Mouse (Mus musculus) right cerebral cortex, postnatal 14 days (tissue): ENCODE data around the gene Cfap43.

ENCODE experiments used
- DNase-seq: peaks from one replicate; pipeline ENCODE4 v3.0.0; 2022

The Cfap43 gene

DNA sequence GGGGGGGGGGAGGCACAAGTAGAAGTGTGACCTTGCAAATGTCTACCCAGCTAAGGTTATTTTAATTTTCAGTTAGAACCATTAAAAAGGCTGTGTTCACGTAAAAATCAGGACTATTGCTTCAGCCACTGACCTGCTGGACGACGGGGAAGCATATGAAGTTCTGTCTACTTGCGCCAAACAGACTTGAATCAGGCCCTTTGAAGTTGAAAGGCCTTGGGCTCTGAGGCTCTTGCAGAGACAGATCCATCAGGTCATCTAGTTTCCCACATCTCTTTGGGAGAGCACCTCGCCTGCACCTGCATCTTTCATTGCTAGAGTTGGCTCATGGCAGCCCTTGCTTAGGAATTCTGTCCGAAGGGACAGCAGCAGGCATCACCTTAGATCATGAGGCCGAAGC is 5.7 kb downstream of the Cfap43 start:
- no peak for DNase-seq

DNA sequence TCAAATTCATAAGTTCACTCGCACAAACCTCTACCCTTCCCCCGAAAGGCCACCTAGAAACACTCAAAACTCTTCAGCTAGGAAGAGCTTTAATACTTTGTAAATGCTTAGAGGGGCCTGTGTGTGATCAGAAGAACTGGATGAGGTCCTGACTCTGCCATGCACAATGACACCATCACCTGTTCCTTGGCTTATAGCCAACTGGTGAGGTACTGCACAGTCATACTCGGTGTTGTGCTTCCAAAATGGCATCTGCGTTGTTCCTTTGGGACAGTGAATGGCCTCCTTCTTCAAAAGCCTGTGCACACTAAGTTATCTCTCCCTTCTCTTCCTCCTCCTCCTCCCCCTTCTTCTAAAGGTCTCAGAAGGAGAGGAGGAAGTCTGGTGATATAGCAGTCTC is 8.3 kb downstream of the Cfap43 start:
- no peak for DNase-seq

DNA sequence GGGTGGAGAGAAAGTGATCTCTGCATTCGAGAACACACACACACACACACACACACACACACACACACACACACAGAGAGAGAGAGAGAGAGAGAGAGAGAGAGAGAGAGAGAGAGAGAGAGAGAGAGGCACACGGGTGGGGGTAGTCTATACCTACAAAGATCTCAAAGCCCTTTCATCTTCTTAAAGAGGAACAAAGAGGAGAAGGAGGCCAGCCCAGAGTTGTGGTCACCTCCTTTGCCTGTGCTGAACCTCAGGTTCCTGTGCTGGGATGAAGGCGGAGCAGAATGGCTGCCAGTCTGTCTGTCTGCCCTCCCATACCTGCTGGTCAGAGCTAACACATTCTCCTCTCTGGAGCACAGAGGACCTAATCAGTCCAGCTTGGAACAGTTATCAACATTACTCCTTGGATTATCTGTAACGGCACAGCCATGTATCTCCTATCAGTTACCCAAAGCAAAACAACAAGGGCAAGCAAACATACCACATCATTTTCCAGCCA is 8.9 kb downstream of the Cfap43 start:
- no peak for DNase-seq

DNA sequence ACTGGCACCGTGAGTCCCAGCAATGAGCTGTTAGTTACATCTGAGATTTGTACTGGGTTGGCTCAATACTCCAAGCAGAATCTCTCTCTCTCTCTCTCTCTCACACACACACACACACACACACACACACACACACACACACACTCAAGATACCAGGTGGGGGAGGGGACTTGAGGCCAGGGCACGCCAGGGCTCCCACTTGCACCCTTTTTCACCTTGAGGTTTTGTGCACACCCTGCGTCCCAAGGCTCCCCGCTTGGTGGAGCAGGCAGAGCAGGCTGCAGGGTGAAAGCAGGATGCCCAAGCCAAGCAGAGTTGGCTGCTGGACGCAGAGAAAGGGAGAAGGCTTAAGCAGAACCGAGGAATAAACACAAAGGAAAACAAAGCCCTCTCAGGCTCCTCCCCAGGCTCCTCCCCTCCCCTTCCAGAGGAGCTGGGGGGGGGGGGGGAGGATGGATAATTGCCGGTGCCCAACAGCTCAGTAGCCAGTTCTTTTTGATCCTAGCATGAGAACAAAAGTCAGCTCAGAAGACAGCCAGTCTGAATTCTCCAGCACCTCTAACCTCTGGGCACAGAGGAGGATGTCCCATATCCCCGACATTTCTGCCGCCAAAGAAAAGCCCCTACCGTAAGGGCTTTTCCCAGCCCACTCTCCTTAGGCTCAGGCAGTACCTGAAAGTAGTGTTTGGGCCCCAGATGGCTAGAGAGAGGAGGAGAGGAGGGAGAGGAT is 9.5 kb downstream of the Cfap43 start:
- no peak for DNase-seq

DNA sequence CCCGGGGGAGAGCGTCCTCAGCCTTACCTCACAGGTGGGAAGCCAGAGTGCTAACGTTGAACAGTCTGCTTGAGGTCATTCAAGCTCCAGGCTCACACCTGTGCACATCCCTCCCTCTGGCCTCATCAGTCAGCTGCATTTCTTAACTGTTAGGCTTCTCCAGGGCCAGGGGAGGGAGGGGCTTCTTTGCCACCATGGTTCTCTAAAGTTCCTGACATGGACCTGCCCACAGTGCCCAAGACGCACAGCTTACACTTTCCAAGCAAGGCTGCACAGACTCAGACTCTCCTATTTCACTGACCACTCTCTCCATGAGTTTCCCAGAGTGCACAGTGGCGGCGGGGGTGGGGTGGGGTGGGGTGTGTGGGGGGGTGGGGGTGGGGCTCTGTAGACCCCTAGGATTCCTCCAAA is 10.1 kb downstream of the Cfap43 start:
- no peak for DNase-seq

DNA sequence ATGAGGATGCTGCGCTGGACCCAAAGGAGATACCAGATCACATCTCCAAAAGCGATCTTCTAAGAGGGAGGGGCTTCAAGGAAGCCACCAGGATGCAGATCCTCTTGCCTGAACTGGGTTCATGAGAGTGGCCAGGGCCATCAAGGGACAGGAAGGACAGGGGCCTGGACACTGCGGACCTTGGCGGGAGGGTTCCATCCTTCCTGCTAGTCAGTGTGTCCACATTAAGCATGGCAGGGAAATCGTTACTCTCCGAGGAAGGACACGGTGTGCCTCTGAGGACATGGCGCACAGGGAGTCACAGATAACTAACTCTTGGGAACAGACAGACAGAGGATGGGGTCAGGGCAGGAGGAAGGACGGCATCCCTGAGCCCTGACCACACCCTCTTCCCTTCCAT is 11.5 kb downstream of the Cfap43 start:
- no peak for DNase-seq

DNA sequence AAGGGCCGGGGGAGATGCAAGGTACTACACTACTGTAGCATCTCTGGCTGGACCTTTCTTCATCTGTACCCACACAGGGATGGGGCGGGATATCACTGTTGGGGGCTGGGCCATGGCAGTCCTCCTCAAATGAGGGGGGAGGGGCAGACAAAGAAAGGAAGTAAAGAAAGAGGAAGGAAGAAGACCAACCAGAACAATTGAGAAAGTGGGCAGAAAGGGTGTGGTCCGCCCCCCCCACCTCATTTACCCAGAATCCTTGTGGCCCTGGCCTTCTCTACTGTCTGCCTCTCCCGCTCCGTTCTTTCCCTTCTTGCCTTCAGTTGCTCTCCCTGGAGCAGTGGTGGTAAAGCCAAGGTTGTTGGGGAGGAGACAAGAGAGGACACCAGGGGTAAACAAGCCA is 13.5 kb downstream of the Cfap43 start:
- DNase-seq, result no peak

DNA sequence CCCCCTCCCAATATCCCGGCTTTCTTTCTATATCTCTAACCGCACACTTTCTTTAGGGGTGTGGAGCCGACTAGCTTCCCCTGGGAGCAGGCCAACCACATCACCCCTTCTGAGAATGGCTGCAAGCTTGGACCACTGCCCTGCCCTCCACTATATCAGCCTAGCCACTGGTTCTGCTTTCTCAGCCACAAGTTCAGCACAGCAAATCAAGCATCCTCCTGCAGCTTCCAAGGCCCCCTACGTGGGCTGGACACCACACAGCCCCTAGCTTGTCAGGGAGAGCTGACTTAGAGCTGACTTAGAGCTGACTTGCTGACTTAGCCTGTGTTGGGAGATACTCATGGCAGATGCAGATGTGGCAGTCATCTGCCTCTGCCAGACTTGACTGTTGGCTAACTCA is 14.0 kb downstream of the Cfap43 start:
- no peak for DNase-seq

DNA sequence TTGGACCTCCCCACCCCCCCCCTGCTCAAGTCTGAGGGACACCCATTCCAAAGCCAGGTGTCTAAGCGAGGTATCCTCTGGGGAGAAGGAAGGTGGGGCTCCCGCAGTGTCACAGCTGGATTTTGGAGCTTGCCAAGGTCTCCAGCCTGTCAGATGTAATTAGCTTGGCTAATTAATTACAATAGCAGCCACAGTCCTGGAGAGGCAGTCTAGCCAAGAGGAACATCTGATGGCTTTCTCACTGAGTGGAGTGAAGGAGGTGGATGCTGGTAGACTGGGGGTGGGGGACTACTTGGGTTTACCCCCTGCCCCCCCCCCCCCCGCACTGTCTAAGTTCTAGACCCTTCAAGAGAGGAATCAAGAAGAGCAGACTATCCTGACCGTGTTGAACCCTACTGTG is 15.4 kb downstream of the Cfap43 start:
- DNase-seq, result no peak

DNA sequence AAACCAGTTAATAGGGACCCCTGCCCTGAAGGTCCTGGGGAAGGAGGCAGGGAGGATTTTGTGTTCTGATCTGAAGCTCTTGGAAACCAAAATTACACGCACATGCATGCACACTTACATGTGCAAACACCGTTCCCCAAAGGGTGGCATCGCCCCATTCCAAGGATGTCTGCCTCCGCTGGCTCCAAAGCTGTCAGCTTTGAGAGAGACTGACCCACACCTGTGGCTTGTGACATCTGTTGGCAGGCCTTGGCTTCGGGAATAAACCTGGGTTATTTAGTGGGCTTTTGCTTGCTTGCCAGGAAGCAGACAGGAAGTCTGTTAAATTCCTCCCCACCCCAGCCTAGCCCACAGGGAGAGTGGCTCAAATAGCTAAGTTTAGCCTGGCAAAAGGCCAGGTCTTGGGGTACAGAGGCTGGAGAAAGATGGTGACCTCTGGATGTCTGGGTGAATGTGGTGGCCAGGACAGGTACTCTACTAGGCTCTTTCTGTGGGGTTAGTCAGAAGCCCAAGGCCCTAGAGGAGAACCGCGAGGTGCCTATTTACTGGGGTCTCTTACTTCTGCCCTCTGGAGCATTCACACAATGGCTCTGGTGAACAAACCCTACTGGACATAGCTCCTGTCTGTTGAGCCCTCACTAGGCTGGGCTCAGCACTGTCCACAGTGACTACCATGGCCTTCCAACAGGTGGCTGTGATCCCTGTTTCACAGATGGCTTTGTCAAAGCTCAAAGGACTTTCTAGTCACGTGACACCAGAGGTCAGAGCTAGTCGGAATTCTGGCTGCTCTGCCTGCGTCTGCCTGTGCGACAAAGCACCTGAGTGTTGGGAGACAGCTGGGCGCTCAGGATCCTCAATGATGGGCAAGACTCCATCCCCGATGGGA is 16.5 kb downstream of the Cfap43 start:
- DNase-seq, result no peak

DNA sequence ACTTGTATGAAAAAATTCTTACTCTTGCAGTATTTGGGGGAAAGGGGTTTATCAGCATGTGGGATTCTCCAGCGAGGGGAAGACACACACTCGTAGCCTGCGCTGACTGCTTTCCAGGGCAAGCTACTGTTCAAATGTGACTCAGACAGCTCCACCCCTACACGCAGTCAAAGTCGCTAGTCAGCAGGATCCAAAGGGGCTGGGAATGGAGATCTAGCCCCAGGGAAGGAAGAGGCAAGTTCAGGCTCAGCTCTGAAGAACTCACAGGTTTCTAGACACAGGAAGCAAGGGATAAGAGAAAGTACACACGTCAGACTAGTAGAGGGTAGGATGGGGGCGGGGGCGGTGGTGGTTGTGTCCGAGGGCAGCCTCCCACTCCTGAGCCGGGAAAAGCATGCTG is 18.5 kb downstream of the Cfap43 start:
- no peak for DNase-seq

DNA sequence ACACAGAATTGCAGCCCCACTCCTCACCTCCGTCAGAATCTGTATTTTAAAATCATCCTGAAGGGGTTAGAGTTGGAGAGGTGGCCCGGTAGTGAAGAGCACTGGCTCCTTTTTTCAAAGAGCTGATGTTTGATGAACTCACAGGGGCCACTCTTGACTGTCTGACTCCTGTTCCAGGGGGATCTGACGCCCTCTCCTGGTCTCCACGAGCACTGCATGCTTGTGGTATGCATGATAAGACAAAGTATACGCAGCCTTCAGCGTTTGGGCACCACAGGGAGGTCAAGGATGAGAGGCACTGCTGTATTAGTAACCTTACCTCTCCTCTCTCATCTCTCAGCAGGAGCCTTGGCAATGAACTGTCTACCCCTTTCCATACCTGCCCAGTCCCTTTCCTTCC is 19.1 kb downstream of the Cfap43 start:
- no peak for DNase-seq

DNA sequence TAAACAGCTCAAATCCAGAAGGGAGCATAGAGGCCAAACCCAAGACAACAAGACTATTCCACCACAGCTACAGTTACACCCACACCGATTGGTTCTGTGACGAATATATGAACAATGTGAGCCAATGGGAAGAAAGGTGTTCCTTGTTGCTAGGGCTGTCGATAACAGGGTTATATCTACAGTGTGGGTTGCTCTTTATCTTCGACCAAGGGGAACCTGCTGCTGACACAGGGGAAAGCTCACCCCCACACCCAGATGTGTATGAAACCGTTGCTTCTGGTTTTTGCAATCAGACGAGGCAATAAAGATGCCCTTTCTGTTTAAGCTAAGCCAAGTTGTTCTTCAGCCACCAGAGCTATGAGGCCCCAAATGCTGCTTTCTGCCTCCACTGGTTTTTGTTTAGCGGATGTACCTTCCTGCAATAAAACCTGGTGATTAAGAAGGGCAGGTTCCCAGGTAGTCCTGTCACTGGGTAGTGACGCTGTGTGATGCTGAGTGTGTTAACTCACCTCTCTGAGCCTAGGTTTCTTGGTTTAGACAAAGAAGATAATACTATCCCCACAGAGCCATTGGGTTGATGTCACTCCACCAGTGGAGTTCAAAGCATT is 20.5 kb downstream of the Cfap43 start:
- DNase-seq, result no peak

DNA sequence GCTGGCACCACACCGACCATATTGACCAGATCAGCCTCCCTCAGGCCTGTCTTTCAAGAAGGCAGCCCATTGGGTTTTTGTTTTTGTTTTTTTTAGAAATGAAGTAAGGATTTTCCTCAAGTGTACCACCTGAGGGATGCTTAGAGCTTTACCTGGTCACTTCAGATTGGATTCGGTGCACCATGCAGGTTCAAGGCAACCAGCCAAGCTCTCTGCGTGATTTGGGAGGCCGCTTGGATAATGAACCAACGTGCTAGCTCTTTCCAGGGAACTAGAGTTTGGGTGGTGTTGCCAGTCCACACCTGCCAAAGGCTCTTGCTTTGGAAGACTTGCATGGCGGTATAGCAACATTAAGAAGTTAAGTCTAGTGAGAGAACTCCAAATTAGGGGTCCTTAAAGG is 26.0 kb downstream of the Cfap43 start:
- no peak for DNase-seq

DNA sequence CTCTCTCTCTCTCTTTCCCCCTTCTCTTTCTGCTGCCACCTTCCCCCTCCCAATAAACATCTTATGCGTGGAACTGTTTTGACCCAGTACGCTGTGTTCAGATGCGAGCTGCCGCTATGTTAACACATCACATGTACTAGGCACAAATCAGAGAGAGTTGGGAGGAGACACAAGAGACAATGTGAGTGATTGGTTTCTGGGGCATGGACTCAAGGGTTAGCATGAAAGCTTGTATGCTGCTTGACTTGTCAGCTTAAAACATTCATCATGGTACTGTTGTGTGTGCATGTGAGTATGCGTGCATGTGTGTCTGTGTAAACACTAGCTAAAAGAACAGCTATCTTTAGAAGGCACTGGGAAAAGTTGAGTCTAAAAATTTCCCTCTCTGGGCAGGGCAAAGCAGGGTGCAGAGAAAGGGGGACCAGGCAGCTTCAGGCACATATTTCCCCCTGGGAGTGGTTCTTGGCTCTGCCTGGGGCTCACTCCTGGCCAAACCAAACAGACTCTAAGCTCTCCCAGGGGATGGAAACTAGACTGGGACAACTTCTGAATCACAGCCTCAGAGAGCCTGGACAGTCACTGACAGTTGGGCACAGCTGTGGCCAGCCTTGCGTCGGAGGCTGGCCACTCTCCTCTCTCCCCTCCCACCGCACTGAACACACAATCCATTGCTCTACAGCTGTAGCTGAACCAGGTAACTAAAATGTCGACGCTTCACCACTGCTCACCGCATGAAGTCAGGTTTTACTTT is 27.4 kb downstream of the Cfap43 start:
- no peak for DNase-seq

DNA sequence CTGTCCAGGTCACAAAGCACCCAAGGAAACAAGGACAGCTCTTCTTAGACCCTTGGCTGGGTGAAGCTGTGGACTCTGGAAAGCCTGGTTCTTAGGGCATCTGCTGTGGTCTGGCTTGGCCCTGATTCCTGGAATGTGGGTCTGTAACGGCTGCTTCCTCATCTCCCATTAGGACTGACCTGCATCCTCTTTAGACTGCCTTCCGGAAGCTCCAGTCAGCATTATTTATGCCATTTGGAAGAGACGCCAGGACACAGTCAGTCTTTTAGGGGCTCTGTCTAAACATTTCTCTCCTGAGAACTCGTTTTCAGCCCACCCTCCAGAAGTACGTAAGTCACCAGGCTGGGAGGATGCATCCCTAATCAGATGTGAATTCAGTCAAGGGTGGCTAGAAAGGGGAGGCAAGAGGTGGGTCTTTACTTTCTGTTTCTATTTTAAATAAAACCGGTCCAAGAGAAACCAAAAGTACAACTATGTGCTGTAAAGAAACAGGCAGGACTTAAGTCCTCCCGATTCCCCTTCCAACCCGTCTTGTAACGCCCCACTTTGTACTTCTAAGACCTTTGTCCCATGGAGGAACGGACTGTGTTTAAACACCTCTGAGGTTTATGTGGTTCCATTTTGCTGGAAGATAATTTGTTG is 28.5 kb downstream of the Cfap43 start:
- no peak for DNase-seq

DNA sequence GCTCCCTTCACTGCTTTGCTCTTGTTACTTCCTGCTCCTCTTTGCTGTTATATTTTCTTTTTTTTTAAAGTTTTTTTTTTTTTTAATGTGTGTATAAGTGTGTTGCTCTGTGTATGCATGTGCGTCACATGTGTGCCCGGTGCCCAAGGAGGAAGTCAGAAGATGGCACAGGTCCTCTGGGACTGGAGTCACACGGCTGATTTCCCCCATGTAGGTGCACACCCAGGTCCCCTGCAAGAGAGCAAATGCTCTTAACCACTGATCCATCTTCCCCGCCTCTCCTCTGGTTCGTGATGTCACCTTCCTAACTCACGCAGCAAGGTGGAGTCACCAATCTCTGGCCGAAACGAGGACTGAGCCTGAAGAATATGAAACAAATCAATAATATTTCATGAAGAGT is 31.1 kb downstream of the Cfap43 start:
- no peak for DNase-seq

DNA sequence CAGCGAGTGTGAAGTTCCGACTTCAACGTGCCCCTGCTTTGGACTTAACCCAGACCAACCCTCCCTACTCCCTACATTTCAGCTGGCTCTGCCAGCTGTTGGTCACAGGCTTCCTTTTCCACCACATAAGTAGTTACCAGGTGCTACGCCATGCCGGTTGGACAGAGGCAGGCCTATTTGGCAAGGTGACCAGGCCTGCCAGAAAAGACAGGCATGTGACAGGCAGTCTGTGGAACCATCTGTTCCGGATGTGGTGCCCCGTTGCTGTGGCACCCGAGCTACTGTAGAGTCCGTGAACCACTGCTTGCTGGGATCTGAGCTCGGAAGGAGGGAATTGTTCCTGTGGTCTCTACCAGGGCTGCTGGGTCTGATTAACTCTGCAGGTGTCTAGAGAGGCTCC is 31.7 kb downstream of the Cfap43 start:
- no peak for DNase-seq

DNA sequence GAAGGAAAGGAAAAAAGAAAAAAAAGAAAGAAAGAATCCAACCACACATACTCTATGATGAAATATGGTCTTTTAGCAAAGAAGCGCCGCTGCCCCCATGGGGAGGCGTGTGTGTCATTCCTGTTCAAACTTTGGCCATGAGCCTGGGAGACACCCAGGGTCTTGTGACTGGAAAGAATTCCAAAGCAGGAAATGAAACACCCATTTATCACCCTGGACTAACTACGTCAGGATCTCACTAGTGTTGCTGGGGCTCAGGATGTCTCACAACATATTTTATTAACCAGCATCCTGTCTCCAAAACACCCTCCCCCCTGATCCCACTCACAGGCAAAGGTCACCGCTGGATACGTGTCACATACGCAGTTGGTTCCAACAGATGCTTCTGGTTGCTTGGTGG is 32.5 kb downstream of the Cfap43 start:
- DNase-seq, result no peak

DNA sequence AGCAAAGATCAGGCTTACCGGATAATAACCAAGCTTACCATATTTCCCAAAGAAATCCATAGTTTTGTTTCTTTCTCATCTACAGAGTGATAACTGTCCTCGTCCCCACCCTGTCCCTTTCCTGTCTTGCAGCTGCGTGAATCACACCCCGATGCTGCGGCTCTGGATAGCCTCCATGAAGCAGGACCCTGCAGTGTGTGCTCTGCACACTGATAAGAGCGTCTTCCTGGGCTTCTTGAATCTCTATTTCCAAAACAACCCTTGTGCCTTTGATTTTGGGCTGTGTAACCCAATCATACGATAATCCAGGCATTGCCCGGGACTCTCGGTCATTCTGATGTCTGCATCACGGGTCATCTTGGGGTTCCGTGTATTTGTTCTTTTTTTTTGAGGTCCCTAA is 33.2 kb downstream of the Cfap43 start:
- no peak for DNase-seq

DNA sequence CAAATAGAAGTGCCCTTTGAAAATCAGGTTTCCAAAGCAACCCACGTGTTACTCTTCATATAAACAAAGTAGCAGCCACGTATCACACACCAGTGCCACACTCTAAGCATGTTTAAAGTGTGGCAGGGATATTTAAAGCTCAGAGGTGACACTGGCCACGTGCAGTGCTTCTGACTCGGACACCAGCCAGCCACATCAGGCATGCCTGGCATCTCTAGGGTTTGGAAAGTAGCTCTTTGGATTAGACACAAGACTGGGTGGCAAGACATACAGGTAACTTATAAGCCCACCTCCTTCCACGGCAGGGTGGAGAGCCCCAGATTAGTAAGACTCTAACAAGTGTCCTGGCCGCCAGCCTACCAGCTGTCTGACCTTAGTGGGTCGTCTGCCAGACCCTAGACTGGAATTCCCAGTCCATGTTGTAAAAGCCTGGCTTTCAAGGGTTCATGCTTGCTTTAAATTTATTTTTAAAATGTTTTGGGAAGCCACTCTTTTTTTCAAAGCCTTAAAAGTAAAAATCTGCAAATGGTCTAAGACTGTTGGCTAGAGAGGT is 33.8 kb downstream of the Cfap43 start:
- no peak for DNase-seq
